Mouse (Mus musculus) thymus, adult 2 months (tissue): ENCODE measurements at regions not wholly inside any gene's neighbourhood (a gene's known extent, or its start where the extent isn't known, plus 50 kb on each side); places are given as distances from the start of the nearest gene placed in this dataset.

Experiments
- CTCF ChIP-seq: fragments of 200-500 bp; IDR thresholded peaks from 2 replicates; pipeline ENCODE4 v1.5.1; 2012; ENCODE audit warnings: mild to moderate bottlenecking, control low read depth, low read length, moderate library complexity, borderline replicate concordance; ENCODE audit not compliant: control insufficient read depth, poor library complexity, insufficient read depth; ENCODE audit errors: extremely low read depth
- POLR2A ChIP-seq: fragments of 200-500 bp; IDR thresholded peaks from 2 replicates; pipeline ENCODE4 v1.6.1; 2012; ENCODE audit warnings: mild to moderate bottlenecking, low read length, control low read depth, moderate library complexity; ENCODE audit not compliant: control insufficient read depth, poor library complexity, insufficient read depth; ENCODE audit errors: extremely low read depth

DNA sequence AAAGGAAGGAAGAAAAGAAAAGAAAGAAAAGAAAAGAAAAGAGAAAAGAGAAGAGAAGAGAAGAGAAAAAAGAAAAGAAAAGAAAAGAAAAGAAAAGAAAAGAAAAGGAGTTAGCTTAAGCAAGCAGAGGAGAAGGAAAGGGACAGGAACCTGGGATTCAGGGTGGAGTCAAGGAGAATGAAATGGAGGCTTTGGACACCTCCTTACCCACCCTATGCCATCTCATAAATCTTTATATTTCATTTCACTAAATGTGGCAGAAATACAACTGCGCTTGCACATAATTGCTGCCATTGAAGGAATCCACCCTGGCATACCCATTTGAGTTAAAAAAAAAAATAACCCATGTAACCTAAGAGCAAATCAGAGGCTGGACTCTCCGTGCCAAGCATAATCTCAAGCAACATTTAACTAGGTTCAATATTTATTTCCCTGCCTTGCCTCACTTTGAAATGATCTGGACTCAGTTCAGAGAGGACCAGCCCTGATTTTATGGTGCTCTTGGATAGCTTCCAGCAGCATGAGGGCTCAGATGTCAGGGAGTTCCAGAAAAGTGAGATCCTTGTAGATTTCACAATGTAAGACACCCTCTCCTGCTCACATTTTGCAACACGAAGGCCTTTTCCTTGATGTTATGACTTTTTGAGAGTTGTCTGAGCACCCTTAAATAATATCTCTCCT, 456.2 kb downstream of the Pik3r1 start:
- TF ChIP-seq CTCF (no peak), POLR2A (no peak)
